Mouse (Mus musculus) frontal cortex, postnatal 14 days (tissue): ENCODE measurements around the gene Csnk2a2.

Experiments used
- DNase-seq, 2 experiments: peaks; one replicate each; pipeline ENCODE4 v3.0.0; 2022; ENCODE audit warnings: low spot score in 2 of 2

Csnk2a2 gene

DNA sequence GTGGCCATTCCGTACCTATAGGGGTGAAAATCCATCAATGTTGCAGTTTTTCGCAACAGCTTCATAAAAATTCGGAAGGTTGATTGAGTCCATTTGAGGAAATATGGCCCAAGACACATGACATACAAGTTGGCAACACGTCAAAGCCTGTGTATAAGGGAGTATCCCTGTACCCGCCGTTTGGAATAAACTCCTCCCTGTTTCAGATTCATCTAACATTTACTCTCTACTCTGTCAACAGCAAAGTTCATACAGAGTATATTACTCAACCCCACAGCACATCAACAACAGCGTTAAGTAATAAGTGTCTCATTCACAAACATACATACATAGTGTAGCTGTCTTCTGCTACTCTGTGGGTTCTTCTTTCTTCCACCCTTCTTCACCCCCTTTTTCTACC, 65.2 kb downstream of the Csnk2a2 start:
- DNase-seq: no peak

DNA sequence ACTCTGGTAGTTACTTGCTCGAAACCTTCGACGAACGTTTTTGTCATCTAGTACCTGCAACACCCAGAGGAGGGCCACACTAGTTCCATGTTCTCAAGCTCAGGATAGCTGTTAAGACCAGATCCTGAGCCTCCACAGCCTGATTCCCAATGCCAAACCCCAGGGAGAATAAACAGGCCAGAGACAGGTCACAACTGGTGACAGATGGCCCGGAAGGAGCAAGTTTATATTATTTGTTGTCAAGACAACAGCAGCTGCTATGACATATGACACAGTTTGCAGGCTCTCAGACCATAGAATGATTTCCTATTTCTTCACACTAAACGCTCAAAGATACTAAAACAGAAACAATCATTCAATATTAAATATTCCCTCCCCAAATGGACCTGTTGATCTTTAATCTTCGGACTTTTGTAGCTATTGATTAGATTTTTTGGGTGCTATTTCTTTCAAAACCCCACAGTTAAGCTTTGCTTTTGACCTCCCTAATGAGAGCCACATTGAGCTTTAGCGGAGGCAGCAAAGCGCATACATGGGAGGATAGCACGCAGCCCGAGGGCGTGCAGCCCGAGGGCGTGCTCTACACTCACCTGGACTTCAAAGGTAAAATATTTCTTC, 67.5 kb downstream of the Csnk2a2 start:
- no peak for DNase-seq

DNA sequence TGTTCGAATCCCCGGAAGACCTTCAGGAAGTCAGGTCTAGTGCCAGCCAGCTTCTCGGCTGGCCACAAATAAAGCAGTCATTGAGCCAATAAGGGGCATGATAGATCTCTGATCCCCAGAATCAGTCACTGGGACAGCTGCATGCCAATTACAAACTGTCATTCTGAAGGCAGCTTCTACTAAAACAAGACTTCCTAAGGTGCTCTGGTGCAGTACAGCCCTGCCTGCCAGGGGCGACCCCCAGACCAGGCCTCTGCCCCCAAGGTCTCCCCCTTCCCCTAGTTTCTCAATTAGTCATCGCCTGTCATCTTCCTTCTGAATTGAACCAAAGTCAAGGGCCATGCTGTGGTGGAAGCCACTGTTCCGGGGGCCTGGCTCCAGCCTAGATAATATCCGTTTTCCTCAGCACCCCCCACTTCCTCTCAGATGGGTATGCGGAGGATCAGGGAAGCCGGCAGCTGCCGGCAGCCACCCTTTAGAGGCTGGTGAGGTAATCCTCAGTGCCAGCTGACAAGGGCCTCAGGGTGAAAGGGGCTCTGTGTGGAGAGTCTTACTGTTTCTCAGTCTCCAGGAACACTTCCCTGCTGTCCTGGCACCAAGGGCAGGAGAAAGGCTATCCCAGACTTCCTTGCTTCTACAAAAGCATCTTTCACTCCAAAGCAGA, 78.4 kb downstream of the Csnk2a2 start:
- peak in 1 of 2 experiments; percentile 27 for DNase-seq

DNA sequence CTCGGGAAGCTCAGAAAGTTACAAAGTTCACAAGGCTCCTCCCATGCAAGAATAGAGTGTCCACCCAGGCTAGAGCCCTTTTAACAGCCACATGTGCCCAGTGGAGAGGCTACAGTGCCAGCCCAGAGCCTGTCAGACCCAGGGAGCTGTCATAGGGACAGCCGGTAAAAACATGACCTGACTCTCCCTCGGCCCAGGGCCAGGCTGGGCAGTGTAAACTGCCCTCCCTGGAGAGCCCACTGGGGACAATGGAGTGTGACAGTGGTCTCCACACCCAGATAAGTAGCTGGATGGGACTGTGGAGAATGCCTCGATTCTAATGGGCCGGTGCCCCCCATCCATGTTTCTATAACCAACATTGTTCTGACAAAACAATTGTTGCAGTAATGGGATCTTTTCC, 80.3 kb downstream of the Csnk2a2 start:
- no peak for DNase-seq

DNA sequence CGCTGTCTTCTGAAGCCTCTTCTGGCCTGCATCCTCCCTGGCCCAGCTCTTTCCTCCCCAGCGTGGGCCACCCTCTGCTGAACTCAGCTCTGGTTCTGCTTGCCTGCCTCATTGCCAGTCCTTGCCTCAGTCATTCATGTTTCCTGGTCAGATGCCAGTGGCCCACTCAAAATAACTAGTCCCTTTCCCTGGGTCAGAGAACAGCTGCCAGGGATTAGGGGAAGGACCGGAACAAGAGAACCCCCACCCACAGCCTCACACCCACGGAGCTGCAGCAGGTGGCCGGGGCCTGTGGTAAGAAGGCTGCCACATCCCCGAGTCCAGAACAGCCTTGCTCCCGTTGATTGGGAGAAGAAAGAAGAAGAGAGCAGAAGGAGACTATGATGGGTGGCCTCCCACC, 88.7 kb downstream of the Csnk2a2 start:
- no peak for DNase-seq

DNA sequence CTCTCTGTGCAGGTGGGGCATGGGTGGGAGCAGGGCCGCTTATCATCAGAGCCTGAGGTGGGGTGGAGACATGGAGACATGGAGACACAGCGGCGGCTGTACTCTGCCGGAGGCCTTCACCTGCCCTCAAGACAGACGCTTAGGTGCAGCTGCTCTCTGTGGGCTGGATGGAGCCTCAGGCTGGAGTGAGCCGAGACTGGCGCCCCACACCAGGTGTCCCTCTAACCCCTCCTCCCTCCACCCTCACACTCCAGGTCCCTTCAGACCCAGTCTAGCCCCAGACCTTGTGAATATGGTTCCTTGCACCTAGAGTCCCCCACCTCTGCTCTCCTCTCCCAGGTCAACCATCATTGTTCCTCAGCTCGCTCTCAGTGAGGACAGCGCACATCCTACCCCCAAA, 90.7 kb downstream of the Csnk2a2 start:
- no peak for DNase-seq

DNA sequence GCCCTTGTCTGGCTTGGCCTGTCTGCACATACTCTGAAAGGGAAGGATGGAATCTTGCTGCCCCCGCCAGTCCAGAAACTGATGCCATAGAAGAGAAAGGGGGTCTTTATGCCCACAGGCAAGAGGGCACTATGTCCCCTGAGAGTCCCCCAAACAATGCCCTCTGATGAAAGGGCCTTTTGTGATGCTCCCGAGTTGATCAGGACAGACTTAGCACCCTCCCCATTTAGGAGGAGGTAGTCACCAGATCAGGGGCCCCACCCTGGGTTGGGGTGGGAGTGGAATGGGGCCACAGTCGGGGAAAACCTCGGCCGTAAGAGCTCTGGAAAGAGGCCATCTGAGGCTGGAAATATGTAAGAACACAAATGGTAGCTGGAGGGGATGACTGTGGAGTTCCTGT, 92.6 kb downstream of the Csnk2a2 start:
- DNase-seq: no peak

DNA sequence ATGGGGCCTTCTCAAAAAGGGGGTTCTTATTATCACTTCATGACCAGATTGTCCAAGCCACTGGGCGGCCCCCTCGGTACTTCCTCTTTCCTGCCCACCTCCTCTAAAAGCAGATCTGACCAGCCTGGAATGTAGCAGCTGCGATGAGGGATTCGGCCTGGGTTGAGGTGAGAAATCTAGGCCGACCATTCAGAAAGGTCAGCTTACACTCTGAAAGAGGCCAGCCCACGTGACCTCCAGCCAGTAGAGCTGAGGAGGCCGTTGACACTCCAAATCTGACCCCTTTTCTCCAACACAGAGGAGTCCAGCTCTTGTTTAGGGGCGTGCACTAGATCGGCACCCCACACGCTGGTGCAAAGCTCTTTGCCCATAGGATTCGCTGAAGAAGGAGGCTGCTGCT, 93.1 kb downstream of the Csnk2a2 start:
- DNase-seq: no peak
